Mouse (Mus musculus) limb, embryonic 10.5 days (tissue): ENCODE data around the gene Uba7. TPM values are rescaled to one million over a fixed set of nuclear protein-coding genes. Genes with fewer than 3 reads are reported as not detected.

Source experiments
- DNase-seq: peaks from one replicate; pipeline ENCODE4 v3.0.0-alpha.2; 2017; ENCODE audit warnings: low spot score
- H3K27ac ChIP-seq: fragments of 300-500 bp; sonication (generic); 2 replicates; pipeline ENCODE4 v1.5.1; 2016; ENCODE audit warnings: mild to moderate bottlenecking
- H3K27me3 ChIP-seq: fragments of 300-500 bp; sonication (generic); 2 replicates; pipeline ENCODE4 v1.6.1; 2016; ENCODE audit warnings: low read depth, mild to moderate bottlenecking; ENCODE audit not compliant: poor library complexity, severe bottlenecking
- H3K36me3 ChIP-seq: fragments of 300-500 bp; sonication (generic); 2 replicates; pipeline ENCODE4 v1.6.1; 2016; ENCODE audit warnings: mild to moderate bottlenecking, moderate library complexity
- H3K4me1 ChIP-seq: fragments of 300-500 bp; sonication (generic); 2 replicates; pipeline ENCODE4 v1.6.1; 2016
- H3K4me3 ChIP-seq: fragments of 300-500 bp; sonication (generic); 2 replicates; pipeline ENCODE4 v1.5.1; 2016; ENCODE audit warnings: mild to moderate bottlenecking, moderate library complexity
- H3K9me3 ChIP-seq: fragments of 300-500 bp; sonication (generic); replicated peaks from 2 replicates; pipeline ENCODE4 v1.6.1; 2016; ENCODE audit warnings: mild to moderate bottlenecking
- WGBS: fragments of 180-500 bp; shearing (Covaris S2); methylation state at CpG from one replicate; pipeline ENCODE4 v1.1.7; 2016; 5-methylcytosine and 5-hydroxymethylcytosine counted together
- polyA plus RNA-seq: library from polyadenylated mRNA; unstranded; fragments of >200 nt; fragmentation: Nextera tagmentation; extraction: Ambion mirVana; gene quantifications from 2 replicates; pipeline ENCODE4 v1.2.1, GENCODE M21; 2016

The Uba7 gene
- polyA plus RNA-seq, 1 experiment from 2014 or later: 22.5 TPM

GRCm38 (mm10) chr9:107966676-107967075 is 8.6 kb upstream of the Uba7 start:
- Histone ChIP-seq H3K27ac (0 out of 2 replicates have a peak overlapping the region, but pooled peaks have one; percentile 33), H3K9me3 (no peaks in the 10 kb centered on the region), H3K4me1 (peaks cover 4% of the 10 kb centered on the region; the same call in 1 of the 2 replicates), H3K36me3 (peaks cover 96% of the 10 kb centered on the region), H3K4me3 (no peak overlapping the region), H3K27me3 (no peaks in the 10 kb centered on the region)
- DNase-seq: no peak
- WGBS: 89% methylated on average over 10 of the region's 10 CpGs

GRCm38 (mm10) chr9:107967437-107967836 is 7.9 kb upstream of the Uba7 start:
- H3K9me3 ChIP-seq: no peaks in the 10 kb centered on the region
- no peak overlapping the region for H3K4me3 ChIP-seq
- no peaks in the 10 kb centered on the region for H3K27me3 ChIP-seq
- WGBS: 93% methylated on average over 6 of the region's 6 CpGs
- H3K27ac ChIP-seq: no peak overlapping the region
- no peak for DNase-seq
- peaks cover 7% of the 10 kb centered on the region; the same call in 1 of the 2 replicates for H3K4me1 ChIP-seq
- H3K36me3 ChIP-seq: peaks cover 96% of the 10 kb centered on the region

DNA sequence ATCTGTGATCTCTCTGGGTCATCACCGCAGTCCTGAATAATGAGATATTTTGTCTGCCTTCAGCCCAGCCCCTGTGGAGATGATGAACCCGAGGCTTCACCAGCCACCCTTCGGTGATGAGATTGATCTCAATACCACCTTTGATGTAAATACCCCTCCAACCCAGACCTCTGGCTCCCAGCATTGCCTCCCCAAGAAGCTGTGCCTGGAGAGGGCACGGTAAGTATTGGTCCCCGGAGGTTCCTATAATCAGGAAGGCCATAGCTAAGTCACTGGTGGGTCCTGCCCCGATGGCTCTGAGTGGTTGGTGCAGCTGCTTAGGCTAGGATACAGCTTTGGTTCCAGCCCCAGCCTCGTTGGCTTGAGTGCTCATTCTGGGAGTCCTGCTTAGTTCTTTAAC is 6.8 kb upstream of the Uba7 start:
- Histone ChIP-seq H3K4me1 (peaks cover 7% of the 10 kb centered on the region; the same call in 1 of the 2 replicates), H3K27ac (no peak overlapping the region), H3K4me3 (no peak overlapping the region), H3K27me3 (no peaks in the 10 kb centered on the region), H3K9me3 (no peaks in the 10 kb centered on the region), H3K36me3 (peaks cover 96% of the 10 kb centered on the region)
- WGBS: 94% methylated on average over 7 of the region's 7 CpGs
- DNase-seq: no peak

GRCm38 (mm10) chr9:107970311-107970710 is 5.0 kb upstream of the Uba7 start:
- H3K4me3 ChIP-seq: no peak overlapping the region
- DNase-seq: no peak
- WGBS: 94% methylated on average over 5 of the region's 5 CpGs
- H3K36me3 ChIP-seq: peaks cover 82% of the 10 kb centered on the region
- H3K9me3 ChIP-seq: no peaks in the 10 kb centered on the region
- H3K27me3 ChIP-seq: no peaks in the 10 kb centered on the region
- peaks cover 14% of the 10 kb centered on the region for H3K4me1 ChIP-seq
- H3K27ac ChIP-seq: peak overlapping the region; percentile 53; the same call in 1 of the 2 replicates

- no peaks in the 10 kb centered on the region for H3K9me3 ChIP-seq
- 77% methylated on average over 8 of the region's 8 CpGs for WGBS
- H3K36me3 ChIP-seq: peaks cover 67% of the 10 kb centered on the region
- H3K27ac ChIP-seq: peak overlapping the region; percentile 53
- no peak overlapping the region for H3K4me3 ChIP-seq
- peaks cover 25% of the 10 kb centered on the region for H3K4me1 ChIP-seq
- DNase-seq: no peak
- no peaks in the 10 kb centered on the region for H3K27me3 ChIP-seq
Measured at GRCm38 (mm10) chr9:107971690-107972541, 3.4 kb upstream of the Uba7 start.

DNA sequence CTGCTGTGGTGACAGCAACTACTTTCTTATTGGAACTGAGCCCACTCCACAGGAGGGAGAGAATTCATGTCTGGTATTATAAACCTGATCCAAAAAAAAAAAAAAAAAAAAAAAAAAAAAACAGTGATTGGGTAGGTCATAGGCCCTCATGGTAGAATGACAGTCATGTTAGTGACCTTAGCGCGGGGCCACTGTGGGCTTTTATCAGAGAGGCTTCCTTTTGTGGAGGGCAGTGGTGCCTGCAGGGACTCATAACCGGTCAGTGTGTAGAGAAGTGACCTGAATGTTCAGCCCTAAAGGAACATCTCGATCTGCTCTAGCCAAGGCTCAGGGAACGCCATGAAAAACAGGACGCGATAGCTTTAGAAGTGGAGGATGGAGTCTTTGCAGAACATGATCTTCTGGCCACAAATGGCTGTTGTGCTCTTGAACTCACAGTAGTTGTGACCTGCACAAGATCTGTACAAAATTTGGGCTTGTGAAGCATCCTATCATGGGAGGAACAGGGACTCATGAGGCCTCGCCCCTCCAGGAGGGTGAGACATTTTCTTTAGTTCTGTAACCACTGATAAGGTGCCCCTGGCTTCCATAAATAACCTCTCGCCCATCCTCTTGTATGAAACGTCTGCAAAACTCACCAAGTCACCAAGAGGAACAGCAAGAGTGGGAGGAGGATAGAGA is 674 bp upstream of the Uba7 start:
- 83% methylated on average over 10 of the region's 10 CpGs for WGBS
- H3K4me1 ChIP-seq: peaks cover 42% of the 10 kb centered on the region
- peak overlapping the region; percentile 51; the same call in 1 of the 2 replicates for H3K27ac ChIP-seq
- DNase-seq: no peak
- peaks cover 49% of the 10 kb centered on the region for H3K36me3 ChIP-seq
- H3K9me3 ChIP-seq: no peaks in the 10 kb centered on the region
- H3K4me3 ChIP-seq: no peak overlapping the region
- no peaks in the 10 kb centered on the region for H3K27me3 ChIP-seq

- Histone ChIP-seq H3K27me3 (no peaks in the 10 kb centered on the region), H3K4me3 (no peak overlapping the region), H3K4me1 (peaks cover 77% of the 10 kb centered on the region), H3K36me3 (peaks cover 27% of the 10 kb centered on the region), H3K27ac (peak overlapping the region; percentile 98), H3K9me3 (no peaks in the 10 kb centered on the region)
- 94% methylated on average over 12 of the region's 12 CpGs for WGBS
- DNase-seq: no peak
Measured at GRCm38 (mm10) chr9:107978815-107979214, 3.5 kb downstream of the Uba7 start.

DNA sequence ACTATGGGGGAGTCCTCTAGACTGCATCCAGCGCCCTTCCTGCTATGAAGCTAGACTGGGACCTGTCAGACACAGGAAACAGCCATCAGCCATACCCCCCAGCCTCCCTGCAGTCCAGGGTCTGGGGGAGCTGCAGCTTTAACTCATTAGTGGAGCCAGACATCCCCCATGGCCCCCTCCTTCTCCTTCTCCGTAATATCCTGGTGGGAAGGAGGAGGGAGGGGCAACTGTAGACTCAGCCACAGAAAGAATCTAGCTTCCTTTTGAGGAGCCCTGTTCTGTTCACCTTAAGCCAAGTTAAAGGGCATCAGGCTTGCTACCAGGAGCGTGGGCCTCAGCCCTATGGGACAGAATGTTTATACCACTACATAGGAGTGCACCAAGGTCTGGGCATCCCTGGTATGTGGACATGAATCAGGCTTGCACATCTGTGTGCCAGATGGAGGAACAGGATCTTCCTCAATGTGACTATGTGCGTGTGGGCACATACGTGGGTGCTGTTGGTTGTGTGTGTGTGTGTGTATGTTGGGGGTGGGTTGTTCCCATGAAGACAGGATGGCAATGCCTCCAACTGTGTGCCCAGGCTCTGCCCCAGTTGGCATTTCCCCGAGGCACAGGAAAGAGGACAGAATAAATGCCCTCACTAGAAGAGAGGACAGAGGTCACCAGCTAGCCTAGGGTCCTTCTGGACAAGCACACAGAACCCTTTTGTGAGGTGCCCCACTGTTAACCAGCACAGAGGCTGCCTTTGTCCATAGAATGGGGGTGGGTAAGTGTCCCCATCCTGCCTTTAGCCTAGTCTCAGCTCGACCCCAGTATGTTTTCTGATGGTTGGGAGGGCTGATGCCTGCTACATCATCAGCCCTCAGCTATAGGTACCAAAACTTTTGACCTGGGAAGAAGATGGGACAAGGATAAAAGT is 6.6 kb downstream of the Uba7 start:
- Histone ChIP-seq H3K36me3 (peaks cover 40% of the 10 kb centered on the region), H3K9me3 (no peaks in the 10 kb centered on the region), H3K27me3 (no peaks in the 10 kb centered on the region), H3K27ac (peak overlapping the region; percentile 98), H3K4me1 (peaks cover 82% of the 10 kb centered on the region), H3K4me3 (peak overlapping the region; percentile 83)
- WGBS: 9% methylated on average over 7 of the region's 7 CpGs
- peak; percentile 89 for DNase-seq

DNA sequence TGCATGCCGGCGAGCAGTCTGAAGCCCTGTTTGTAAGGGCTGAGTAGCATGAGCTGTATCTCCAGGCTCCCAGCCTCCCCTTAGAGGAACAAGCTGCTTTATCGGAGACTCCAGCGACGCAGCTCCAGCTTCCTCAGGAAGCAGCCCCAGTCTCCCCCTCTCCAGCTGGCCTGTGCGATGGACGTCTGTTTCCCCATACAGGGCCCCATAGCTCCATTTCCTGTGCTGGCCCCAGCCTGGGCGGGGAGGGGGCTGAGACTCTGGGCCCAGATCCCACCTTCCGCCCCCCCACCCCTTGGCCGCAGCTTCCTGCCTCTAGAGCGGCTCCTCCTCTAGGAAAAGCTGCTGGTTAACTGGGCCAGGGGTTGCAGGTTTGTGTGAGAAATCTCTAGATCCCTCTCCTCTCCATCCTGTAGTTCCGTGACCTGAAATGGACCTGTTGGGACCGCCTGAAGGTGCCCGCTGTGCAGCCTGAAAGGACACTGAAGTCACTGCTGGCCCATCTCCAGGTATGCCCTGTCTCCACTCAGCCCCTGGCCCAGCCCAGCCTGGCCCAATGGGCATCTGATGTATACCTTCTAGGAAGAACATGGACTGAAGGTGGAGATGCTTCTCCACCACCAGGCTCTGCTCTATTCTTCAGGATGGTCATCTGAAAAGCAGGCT is 7.5 kb downstream of the Uba7 start, which contains the start of gene Gm20661:
Gm20661 (plus strand) TSS at position 378 of the 666 bp plus-strand sequence.
- Histone ChIP-seq H3K27ac (peak within 1 kb of the TSS; percentile 98), H3K4me1 (peaks cover 83% of the 10 kb centered on the region), H3K4me3 (peak within 1 kb of the TSS; percentile 83), H3K27me3 (no peaks in the 10 kb centered on the region), H3K9me3 (no peaks in the 10 kb centered on the region), H3K36me3 (peaks cover 40% of the 10 kb centered on the region)
- DNase-seq: peak; percentile 93
- WGBS: 16% methylated on average over 14 of the region's 14 CpGs

DNA sequence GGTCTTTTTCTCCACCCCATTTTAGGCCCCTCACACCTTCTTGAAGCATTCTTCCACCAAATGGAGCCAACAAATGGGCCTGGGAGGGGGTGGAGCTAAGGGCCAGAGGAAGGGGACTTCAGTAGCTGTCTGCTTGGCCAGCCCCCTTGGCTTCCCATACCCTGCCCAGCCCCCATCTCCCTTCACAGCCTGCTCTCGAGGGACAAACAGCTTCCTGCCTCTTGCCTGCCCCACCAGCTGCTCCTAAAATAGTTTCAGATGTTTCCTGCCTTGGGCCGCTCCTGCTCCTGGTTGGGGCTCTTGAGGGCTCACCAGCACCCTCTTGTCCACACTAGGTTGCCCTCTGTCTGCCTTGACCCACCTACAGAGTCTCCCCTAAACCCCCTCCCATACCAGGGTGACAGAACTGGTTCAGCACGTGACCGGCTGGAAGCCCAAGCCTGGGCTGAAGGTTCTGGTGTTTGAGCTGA is 8.2 kb downstream of the Uba7 start:
- no peaks in the 10 kb centered on the region for H3K27me3 ChIP-seq
- no peaks in the 10 kb centered on the region for H3K9me3 ChIP-seq
- DNase-seq: peak; percentile 88
- 1% methylated on average over 4 of the region's 4 CpGs for WGBS
- peak overlapping the region; percentile 83 for H3K4me3 ChIP-seq
- H3K27ac ChIP-seq: peak overlapping the region; percentile 98
- H3K36me3 ChIP-seq: peaks cover 40% of the 10 kb centered on the region
- peaks cover 86% of the 10 kb centered on the region for H3K4me1 ChIP-seq

DNA sequence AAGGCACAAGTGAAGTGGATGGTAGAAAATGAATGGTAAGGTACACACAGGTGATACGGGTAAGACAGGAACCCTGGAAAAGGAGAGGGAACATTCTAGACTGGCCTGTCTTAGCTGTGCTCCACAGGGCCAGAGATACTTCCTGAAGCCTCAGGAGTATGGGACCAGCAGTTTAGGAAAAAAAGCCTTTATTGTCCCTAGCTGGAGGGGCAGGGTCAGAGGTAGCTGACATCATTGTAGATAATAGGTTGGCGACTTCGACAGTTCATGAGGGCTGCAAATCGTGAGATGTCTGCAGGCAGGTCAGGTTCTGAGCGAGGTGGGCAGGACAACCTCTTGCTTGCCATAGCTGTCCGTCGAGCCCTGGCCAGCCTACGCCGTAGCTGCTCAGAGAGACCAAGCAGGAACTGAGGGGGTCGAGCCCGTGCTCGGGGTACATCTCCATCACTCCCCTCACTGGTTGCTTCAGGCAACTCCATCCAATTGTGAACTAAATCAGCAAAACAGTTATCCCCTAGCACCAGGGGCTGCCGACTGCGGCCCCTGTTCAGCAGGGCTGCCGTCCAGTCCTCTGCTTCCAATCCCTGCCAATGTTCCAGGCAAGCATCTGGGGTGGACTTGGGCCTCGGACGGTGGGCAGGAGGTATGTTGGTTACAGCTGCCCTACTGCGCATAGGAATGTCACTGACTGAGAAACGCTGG is 8.9 kb downstream of the Uba7 start:
- DNase-seq: peak; percentile 53
- H3K4me3 ChIP-seq: peak overlapping the region; percentile 83
- H3K9me3 ChIP-seq: no peaks in the 10 kb centered on the region
- no peaks in the 10 kb centered on the region for H3K27me3 ChIP-seq
- peaks cover 80% of the 10 kb centered on the region for H3K4me1 ChIP-seq
- peak overlapping the region; percentile 98 for H3K27ac ChIP-seq
- peaks cover 34% of the 10 kb centered on the region for H3K36me3 ChIP-seq
- 37% methylated on average over 19 of the region's 19 CpGs for WGBS
